Mouse (Mus musculus) c-Kit-positive CD71-positive TER-119-negative erythroid progenitor cells, embryonic 14.5 days (primary cell): ENCODE data around the gene Vill.

Source experiments
- DNase-seq: peaks from one replicate; pipeline ENCODE4 v3.0.0-alpha.2; 2013; ENCODE audit warnings: low read depth

Vill gene

GRCm38 (mm10) chr9:119034676-119035665 lies 17.6 kb upstream of the Vill start:
- DNase-seq: no peak

DNA sequence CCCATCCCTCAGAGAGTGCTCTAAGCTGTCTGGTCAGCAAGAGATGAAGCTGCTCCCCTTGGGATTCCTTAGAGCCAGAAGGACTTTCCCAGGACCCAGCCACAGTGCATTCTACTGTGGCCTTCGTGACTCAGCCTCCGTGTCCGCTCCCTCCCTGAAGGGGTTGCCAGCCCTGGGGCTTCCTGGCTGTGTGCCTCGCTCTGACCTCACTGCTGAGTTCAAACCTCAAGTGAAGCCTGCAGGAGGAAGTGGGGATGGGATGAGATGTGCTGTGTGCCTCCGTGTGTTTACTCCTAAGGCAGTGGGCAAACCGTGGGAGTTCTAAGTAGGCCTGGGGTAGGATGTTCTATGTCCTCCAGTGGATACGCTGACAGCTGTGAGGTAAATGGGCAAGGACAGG lies 16.7 kb upstream of the Vill start:
- no peak for DNase-seq

DNA sequence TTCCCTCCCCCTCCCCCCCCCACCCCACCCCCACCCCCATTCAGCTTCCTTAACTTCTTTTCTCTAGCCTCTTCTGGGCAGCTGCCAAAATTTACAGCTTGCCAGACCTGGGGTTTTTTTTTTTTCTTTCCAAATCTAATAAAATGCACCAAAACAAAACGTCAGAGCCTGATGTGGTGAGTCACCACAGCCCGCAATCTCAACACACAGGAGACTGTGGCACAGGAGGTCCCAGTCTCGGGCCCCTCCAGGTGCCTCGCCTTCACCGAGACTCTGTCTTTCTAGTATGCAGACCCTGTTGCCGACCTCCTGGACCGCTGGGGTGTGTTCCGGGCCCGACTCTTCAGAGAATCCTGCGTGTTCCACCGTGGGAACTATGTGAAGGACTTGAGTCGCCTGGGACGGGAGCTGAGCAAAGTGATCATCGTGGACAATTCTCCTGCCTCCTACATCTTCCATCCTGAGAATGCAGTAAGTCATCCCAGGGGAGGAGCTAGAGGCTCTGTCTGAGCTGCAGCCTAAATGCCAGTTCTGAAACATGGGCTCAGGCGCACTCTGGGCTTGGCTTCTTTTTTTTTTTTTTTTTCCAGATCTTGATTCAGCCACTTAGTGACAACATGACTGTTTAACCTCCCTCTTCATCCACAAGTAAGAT lies 15.4 kb upstream of the Vill start:
- no peak for DNase-seq

DNA sequence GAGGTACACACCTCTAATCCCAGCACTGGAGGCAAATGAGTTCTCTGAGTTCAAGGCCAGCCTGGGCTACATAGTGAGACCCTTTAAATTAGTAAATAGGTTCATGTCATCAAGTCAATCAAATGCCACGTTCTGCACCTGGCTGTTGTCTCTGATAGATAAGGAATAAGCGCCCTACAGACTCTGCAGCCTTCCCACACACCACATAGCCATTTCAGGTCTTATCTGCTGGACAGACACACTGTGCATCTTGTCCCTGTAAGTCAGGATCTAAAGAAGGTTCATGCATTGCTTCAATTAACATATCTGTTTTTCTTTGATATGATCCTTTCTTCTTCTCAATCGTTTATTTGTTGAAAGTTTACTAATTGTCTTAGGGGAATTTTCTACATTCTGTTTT lies 14.0 kb upstream of the Vill start:
- peak; percentile 10 for DNase-seq

DNA sequence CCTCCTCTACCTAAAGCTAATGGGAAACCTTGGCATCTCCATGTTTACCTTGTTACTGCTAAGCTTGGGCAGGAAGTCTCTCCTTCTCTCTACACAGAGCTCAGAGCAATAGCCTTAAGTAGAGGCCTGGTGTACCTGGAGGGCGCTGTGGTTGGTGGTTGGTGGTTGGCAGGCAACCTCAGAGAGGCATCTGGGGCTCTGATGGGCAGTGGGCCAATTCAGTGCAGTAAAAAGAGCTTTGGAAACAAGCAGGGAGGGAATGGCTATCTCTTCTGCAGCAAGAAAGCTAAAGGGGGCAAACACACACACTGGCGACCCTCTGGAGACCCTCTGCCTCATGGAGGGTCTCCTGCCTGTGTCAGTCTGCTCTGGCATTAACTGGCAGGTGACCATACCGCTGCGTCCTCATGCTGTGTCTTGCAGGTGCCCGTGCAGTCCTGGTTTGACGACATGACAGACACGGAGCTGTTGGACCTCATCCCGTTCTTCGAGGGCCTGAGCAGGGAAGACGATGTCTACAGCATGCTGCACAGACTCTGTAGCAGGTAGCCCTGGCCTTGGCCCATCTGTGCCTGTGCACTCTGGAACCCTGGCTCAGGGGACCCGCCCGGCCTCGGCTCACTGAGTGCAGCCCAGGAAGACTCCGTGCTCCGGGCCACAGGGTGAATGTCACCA lies 12.3 kb upstream of the Vill start:
- no peak for DNase-seq

GRCm38 (mm10) chr9:119048182-119048903 lies 4.2 kb upstream of the Vill start:
- peak; percentile 59 for DNase-seq

- DNase-seq: no peak
Measured at GRCm38 (mm10) chr9:119051158-119051557, 1.4 kb upstream of the Vill start.

GRCm38 (mm10) chr9:119053964-119054576 lies 1.5 kb downstream of the Vill start:
- DNase-seq: no peak

- no peak for DNase-seq
Measured at GRCm38 (mm10) chr9:119055336-119055735, 2.8 kb downstream of the Vill start.

GRCm38 (mm10) chr9:119058245-119058644 lies 5.7 kb downstream of the Vill start:
- DNase-seq: no peak

DNA sequence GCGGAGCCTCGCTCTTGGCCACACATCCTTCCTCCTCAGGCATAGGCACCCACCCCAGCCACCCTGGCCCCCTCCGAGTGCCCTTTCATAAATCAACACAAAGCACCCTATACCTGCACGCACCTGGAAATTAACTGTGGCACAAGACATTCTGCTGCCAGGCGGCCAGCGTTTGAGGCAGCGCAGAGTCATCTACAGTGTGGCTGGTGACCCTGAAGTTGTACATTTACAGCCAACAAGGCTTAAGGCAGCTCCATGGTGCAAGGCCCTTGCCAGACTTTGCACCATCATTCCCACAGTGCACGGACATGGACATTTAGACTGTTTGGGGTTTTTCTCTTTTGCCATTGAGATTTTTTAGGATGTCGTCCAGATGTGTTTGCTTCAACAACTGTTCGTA lies 8.1 kb downstream of the Vill start:
- DNase-seq: no peak

DNA sequence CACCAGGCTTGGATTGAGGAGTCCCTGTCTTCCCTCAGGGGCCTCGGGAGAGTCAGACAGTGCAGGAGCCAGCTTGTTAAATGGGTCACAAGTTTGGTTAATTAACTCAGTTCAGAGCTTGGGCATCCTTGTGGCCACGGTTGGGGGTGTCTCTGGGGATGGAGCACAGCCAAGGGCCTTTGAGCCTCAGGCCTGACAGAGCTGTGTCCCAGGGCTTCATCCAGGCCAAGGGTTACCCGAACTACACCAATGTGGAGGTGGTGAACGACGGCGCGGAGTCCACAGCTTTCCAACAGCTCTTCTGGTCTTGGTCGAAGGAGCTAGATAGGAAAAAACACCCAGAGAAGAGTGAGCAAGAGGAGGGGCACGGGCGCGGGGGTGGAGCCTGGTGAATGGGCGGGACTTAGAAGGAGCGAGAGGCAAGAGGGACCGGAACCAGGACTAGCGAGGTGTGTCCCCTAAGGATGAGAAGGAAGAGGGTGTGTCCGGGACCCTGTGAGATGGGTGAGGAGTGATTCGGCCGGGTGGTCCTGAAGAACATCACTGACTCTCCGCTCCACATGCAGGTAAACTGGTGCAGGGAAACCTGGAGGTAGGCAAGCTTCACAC lies 10.6 kb downstream of the Vill start:
- no peak for DNase-seq

GRCm38 (mm10) chr9:119064296-119064695 lies 11.7 kb downstream of the Vill start:
- no peak for DNase-seq

- peak; percentile 44 for DNase-seq
Measured at GRCm38 (mm10) chr9:119067601-119068000, 15.0 kb downstream of the Vill start.

DNA sequence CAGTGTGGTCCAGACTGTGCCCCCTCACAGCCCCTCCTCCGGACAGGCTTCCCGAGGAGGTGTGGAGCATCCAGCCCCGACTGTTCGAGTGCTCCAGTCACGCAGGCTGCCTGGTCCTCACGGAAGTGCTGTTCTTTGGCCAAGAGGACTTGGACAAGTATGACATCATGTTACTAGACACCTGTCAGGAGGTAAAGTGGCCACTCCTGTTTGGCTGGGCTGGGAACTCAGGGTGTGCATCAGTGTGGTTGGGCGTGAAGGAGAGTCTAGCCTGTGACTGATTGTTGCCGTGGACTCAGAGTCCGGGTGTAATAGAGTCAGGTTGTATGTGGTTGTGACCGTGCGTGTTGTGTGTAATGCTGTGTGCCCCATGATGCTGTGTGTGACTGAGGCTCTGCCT lies 15.7 kb downstream of the Vill start:
- no peak for DNase-seq

DNA sequence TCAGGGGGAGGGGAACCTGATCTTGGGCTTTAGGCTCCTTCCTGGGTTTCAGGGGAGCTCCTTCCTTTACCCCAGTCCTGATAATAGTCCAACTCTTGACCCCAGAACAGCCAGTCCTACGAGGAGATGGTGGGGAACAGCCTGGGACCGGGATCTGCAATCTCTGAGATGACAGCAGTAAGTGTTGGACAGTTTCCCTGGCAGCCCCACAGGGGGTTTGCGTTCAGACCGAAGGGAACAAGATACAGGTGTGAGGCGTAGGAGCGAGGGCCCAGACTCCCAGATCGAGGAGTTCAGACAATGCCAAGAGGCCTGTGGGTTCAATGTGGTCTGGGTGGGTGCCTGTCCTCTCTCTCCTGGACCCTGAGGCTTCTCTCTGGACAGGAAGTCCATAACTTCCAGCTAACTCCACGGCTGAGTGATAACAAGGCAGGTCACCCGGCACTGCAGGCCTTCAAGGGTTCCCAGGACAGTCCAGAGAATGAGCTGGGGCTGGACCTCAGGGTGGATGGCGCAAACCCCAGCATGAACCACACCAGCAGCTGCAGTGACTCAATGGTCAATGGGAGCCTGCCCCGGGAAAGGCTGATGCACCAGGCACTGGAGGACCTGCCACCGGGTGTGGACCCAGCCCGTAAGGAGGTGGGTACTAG lies 17.7 kb downstream of the Vill start:
- no peak for DNase-seq

- no peak for DNase-seq
Measured at GRCm38 (mm10) chr9:119071786-119072185, 19.2 kb downstream of the Vill start.

DNA sequence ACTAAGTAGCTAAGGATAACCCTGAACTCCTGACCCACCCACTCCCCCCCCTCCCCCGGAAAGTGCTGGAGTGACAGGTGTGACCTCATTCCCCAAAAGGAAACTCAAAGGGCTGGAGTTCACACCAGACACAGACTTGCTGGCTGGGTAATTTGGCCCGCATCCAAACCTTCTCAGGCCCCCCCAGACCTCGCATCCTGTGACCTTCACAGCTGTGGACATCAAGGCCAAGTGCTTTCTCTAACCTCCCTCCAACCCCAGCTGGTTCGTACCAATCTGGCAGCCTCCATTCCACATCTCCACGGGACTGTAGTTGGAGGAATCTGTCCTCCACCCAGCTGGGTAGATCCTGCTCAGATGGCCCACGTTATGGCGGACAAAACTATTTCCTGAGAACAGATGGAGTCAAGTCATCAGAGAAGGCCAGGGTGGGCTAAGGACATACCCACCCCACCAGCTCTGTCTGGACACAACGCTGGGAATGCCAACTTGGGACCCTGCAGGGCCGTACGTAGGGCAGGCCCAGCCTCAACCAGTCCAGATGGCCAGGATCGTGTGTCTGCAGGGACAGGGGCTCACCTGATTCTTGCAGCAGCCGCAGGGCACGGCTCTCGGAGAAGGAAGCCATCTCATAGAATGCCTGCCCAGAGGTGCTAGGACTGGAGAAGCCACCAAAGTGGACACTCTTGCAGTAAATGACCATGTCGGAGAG lies 20.8 kb downstream of the Vill start:
- no peak for DNase-seq

DNA sequence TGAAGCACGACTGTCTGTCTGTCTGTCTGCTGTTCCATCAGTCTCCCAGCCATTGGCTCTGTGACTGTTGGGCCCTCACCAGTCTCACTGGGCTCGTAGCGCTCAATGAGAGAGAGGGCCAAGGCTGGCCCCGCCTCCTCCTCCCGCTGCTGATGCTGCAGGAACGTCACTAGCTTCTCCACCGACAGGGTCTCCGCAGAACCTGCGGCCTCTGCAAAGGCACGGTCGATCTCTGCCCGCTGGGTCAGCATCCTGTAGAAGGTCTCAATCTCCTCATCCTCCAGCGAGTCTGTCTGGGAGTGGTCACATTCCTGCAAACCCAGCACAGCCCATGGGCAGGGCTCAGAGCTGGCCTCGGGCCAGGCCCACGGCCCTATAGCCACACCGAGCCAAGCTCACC lies 23.1 kb downstream of the Vill start:
- no peak for DNase-seq
